Mouse (Mus musculus) neutrophil, adult 59 days (primary cell): ENCODE measurements around the gene Olfr1463. TPM values are rescaled to one million over a fixed set of nuclear protein-coding genes. Genes with fewer than 3 reads are reported as not detected.

Experiments used
- total RNA-seq, 2 experiments: library from RNA; stranded (reverse); gene quantifications; 1 replicate in 1 of 2; 2 replicates in 1 of 2; pipeline ENCODE4 v1.2.4; 2023

The Olfr1463 gene
- not detected for total RNA-seq

GRCm38 (mm10) chr19:13231028-13231427 lies at the start of gene Olfr1463:
Gene Olfr1463, plus strand, starts transcription at chr19:13231328.

GRCm38 (mm10) chr19:13185434-13185833 lies 45.7 kb upstream of the Olfr1463 start, which contains the start of gene Olfr1462:
Gene Olfr1462, plus strand, starts transcription at chr19:13185734.

Other genes starting within 250 kb of the Olfr1463 start
- not detected for gene Olfr1451, start 236.3 kb upstream of the Olfr1463 start, total RNA-seq
- gene Olfr1453, start 203.0 kb upstream of the Olfr1463 start, total RNA-seq = not detected
- gene Olfr1454, start 170.7 kb upstream of the Olfr1463 start, total RNA-seq = not detected
- gene Olfr1457, start 133.4 kb upstream of the Olfr1463 start, total RNA-seq = not detected
- gene Olfr1458, start 124.6 kb upstream of the Olfr1463 start, total RNA-seq = not detected
- gene Olfr1459, start 81.8 kb upstream of the Olfr1463 start, total RNA-seq = under 1 TPM; 0.13 to 0.16 TPM
- not detected for gene Olfr1461, start 68.3 kb upstream of the Olfr1463 start, total RNA-seq
- gene Olfr1462, start 45.6 kb upstream of the Olfr1463 start, total RNA-seq = not detected
- gene Olfr1465, start 84.2 kb downstream of the Olfr1463 start, total RNA-seq = not detected
- not detected for gene Olfr1466, start 107.5 kb downstream of the Olfr1463 start, total RNA-seq
- gene Olfr1467, start 130.9 kb downstream of the Olfr1463 start, total RNA-seq = not detected
- gene Olfr1469, start 176.5 kb downstream of the Olfr1463 start, total RNA-seq = not detected
- gene Olfr1471, start 212.1 kb downstream of the Olfr1463 start, total RNA-seq = not detected
- gene Olfr1472, start 224.8 kb downstream of the Olfr1463 start, total RNA-seq = not detected
- not detected for gene Olfr1474, start 238.2 kb downstream of the Olfr1463 start, total RNA-seq
- gene Olfr1475, start 248.9 kb downstream of the Olfr1463 start, total RNA-seq = not detected